Mouse (Mus musculus) heart, embryonic 13.5 days (tissue): Measurements from ENCODE around the gene Rec8. TPM values are rescaled to one million over a fixed set of nuclear protein-coding genes. Genes with fewer than 3 reads are reported as not detected.
A peak's percentile ranks its signal among the peaks of the same experiment; 100 is the strongest.

ENCODE experiments used
- ATAC-seq: fragments of 200-750 bp; cut with Nextera tagmentation; 2 replicates; pipeline ENCODE4 v1.8.0; 2017; ENCODE audit warnings: moderate TSS enrichment; ENCODE audit not compliant: insufficient number of reproducible peaks, low FRiP score, low TSS enrichment; ENCODE audit errors: extremely low read depth
- H3K27ac ChIP-seq: fragments of 300-500 bp; sonication (generic); replicated peaks from 2 replicates; pipeline ENCODE4 v1.5.1; 2015; ENCODE audit warnings: moderate library complexity, mild to moderate bottlenecking, inconsistent platforms
- H3K27me3 ChIP-seq: fragments of 300-500 bp; sonication (generic); replicated peaks from 2 replicates; pipeline ENCODE4 v1.6.1; 2015; ENCODE audit warnings: mild to moderate bottlenecking, inconsistent platforms
- H3K36me3 ChIP-seq: fragments of 300-500 bp; sonication (generic); 2 replicates; pipeline ENCODE4 v1.6.1; 2015; ENCODE audit warnings: mild to moderate bottlenecking, inconsistent platforms
- H3K4me1 ChIP-seq: fragments of 300-500 bp; sonication (generic); 2 replicates; pipeline ENCODE4 v1.6.1; 2015; ENCODE audit warnings: inconsistent platforms
- H3K4me2 ChIP-seq: fragments of 300-500 bp; sonication (generic); 2 replicates; pipeline ENCODE4 v1.6.1; 2015; ENCODE audit warnings: inconsistent platforms, mild to moderate bottlenecking, moderate library complexity
- H3K4me3 ChIP-seq: fragments of 300-500 bp; sonication (generic); 2 replicates; pipeline ENCODE4 v1.5.1; 2015; ENCODE audit warnings: moderate library complexity, mild to moderate bottlenecking, inconsistent platforms
- H3K9ac ChIP-seq: fragments of 300-500 bp; sonication (generic); 2 replicates; pipeline ENCODE4 v1.6.1; 2015; ENCODE audit warnings: inconsistent platforms, mild to moderate bottlenecking, moderate library complexity
- H3K9me3 ChIP-seq: fragments of 300-500 bp; sonication (generic); 2 replicates; pipeline ENCODE4 v1.6.1; 2016; ENCODE audit warnings: inconsistent platforms
- WGBS: fragments of 180-500 bp; shearing (Covaris S2); methylation state at CpG from one replicate; pipeline ENCODE4 v1.1.7; 2015; ENCODE audit warnings: mixed read lengths; 5-methylcytosine and 5-hydroxymethylcytosine counted together
- polyA plus RNA-seq: library from polyadenylated mRNA; unstranded; fragments of >200 nt; fragmentation: Nextera tagmentation; extraction: Ambion mirVana; gene quantifications from 2 replicates; pipeline ENCODE4 v1.2.1, GENCODE M21; 2015

The Rec8 gene
- 13.4 and 15.1 TPM in 2 replicates for polyA plus RNA-seq

DNA sequence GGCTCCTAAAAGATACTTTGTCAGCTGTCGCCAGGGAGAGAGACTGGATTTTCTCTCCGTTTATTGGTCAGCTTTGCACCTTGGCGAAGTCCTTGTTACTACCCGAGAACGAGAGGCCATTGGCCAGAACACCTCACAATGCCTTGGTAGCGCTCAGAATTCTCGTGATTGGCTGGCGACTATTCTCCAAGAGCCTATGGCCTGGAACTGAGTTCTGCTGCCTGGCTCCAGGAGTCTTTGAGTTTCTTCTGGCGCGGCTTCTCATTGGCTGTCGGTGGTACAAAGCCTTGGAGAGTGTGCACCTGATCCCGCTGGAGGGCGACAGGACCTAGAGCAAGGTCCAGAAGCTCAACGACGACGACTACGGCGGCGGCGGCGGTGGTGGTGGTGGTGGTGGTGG is at the start of gene Rec8:
Rec8 (plus strand) TSS at position 216 of the 400 bp plus-strand sequence.
- H3K36me3 ChIP-seq, result peaks cover 2% of the 10 kb centered on the region; the same call in 1 of the 2 replicates
- H3K4me2 ChIP-seq, result peak within 1 kb of the TSS; percentile 66
- ATAC-seq, result peak; percentile 73
- no peaks in the 10 kb centered on the region for H3K27me3 ChIP-seq
- H3K4me3 ChIP-seq, result peak within 1 kb of the TSS; percentile 46
- H3K9me3 ChIP-seq, result no peaks in the 10 kb centered on the region
- WGBS, result 12% methylated on average over 21 of the region's 21 CpGs
- H3K4me1 ChIP-seq, result peaks cover 29% of the 10 kb centered on the region
- peak within 1 kb of the TSS; percentile 42 for H3K27ac ChIP-seq
- H3K9ac ChIP-seq, result peak within 1 kb of the TSS; percentile 73

DNA sequence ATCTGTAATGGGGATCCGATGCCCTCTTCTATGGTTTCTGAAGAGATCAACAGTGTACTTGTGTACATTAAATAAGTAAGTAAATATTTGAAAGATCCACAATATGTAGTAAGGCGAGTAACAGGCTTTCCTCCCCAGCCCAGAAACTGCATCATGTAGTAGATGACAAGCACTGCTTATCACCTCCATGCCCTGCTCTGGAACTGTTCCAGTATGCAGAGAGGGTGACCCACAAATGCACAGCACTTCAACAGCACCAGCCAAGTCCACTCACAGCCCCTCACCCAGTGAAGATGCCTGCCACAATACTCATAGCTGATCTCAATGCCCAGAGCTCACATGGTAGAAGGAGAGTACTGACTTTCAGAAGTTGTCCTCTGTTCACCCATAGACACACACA is 47.2 kb upstream of the Rec8 start:
- no peak for ATAC-seq
- no peaks in the 10 kb centered on the region for H3K9me3 ChIP-seq
- H3K4me2 ChIP-seq, result no peak overlapping the region
- H3K4me3 ChIP-seq, result no peak overlapping the region
- H3K36me3 ChIP-seq, result peaks cover 53% of the 10 kb centered on the region
- H3K27me3 ChIP-seq, result no peaks in the 10 kb centered on the region
- no peak overlapping the region for H3K9ac ChIP-seq
- H3K4me1 ChIP-seq, result peaks cover 36% of the 10 kb centered on the region
- WGBS, result 72% methylated on average over 2 of the region's 2 CpGs
- H3K27ac ChIP-seq, result peak overlapping the region; percentile 48

DNA sequence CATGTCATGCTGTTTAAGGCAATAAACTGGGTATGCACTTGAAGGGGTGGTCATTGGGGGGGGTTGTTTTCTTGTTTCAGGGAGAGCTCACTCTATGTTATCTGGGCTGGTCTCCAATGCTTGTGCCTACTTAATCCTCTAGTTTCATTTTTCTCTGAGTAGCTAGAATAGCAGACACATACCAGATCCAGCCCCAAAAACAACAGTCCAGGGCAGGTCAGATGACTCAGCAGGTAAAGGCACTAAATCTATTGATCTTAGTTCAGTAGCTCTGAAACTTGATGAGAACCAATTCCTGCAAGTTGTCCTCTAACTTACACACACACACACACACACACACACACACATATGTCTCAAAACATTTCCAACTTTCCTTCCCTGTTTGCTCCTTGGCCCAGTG is 46.1 kb upstream of the Rec8 start:
- no peak overlapping the region for H3K4me3 ChIP-seq
- no peak for ATAC-seq
- H3K9me3 ChIP-seq, result no peaks in the 10 kb centered on the region
- no peaks in the 10 kb centered on the region for H3K27me3 ChIP-seq
- no peak overlapping the region for H3K4me2 ChIP-seq
- H3K36me3 ChIP-seq, result peaks cover 41% of the 10 kb centered on the region
- peaks cover 48% of the 10 kb centered on the region for H3K4me1 ChIP-seq
- no peak overlapping the region for H3K9ac ChIP-seq
- no peak overlapping the region for H3K27ac ChIP-seq

DNA sequence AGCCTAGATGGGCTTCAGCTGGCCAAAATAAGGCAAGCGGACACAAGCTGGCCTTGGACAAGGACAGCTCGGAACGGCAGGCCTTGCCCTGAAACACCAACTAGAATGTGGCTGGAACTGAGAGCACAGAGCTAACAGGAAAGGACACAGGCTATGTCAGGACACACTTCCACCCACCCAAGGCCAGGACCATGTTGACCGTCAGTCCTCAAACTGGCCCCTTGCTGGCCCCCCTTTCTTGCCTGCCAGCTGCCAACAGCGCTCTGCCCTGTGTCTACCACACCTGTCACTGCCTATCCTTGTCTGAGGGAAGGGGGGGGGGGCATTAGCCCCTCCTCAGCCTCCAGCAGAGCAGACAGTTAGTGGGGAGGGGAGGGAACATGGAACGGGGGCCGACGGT is 42.5 kb upstream of the Rec8 start, which contains the start of gene Fitm1:
Fitm1 (plus strand) TSS at position 316 of the 400 bp plus-strand sequence.
- Histone ChIP-seq H3K4me2 (peak within 1 kb of the TSS; percentile 72), H3K36me3 (peaks cover 14% of the 10 kb centered on the region), H3K4me3 (peak within 1 kb of the TSS; percentile 53), H3K27me3 (no peaks in the 10 kb centered on the region), H3K27ac (peak within 1 kb of the TSS; percentile 98), H3K9ac (peak within 1 kb of the TSS; percentile 84), H3K4me1 (peaks cover 62% of the 10 kb centered on the region), H3K9me3 (no peaks in the 10 kb centered on the region)
- 32% methylated on average over 8 of the region's 8 CpGs for WGBS
- ATAC-seq, result peak; percentile 27; the same call in 1 of the 2 replicates

DNA sequence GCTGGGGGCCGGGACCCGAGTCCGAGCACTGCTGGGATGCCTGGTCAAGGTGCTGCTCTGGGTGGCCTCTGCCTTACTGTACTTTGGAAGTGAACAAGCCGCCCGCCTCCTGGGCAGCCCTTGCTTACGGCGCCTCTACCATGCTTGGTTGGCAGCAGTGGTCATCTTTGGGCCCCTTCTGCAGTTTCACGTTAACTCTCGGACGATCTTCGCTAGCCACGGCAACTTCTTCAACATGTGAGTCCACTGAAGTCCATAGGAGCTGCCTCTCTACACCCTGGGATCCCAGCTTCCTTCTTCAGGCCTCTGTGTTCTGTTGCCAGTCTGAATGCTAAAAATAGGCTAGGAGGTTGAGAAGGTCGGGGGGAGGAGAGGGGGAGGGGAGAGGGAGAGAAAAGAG is 42.1 kb upstream of the Rec8 start:
- H3K27me3 ChIP-seq, result no peaks in the 10 kb centered on the region

DNA sequence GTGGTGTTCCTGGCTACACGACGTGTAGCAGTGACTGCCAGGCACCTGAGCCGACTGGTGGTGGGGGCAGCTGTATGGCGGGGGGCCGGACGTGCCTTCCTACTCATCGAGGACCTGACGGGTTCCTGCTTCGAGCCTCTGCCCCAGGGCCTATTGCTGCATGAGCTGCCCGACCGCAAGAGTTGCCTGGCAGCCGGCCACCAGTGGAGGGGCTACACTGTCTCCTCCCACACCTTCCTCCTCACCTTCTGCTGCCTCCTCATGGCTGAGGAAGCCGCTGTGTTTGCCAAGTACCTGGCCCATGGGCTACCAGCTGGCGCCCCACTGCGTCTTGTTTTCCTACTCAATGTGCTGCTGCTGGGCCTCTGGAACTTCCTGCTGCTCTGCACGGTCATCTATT is 41.5 kb upstream of the Rec8 start:
- 46% methylated on average over 16 of the region's 16 CpGs for WGBS
- Histone ChIP-seq H3K27ac (peak overlapping the region; percentile 98), H3K36me3 (peaks cover 19% of the 10 kb centered on the region), H3K4me2 (peak overlapping the region; percentile 72), H3K9ac (peak overlapping the region; percentile 84), H3K9me3 (no peaks in the 10 kb centered on the region), H3K4me3 (peak overlapping the region; percentile 53), H3K4me1 (peaks cover 54% of the 10 kb centered on the region), H3K27me3 (no peaks in the 10 kb centered on the region)
- ATAC-seq, result no peak

More for the DNA sequence above, 42.1 kb upstream of the Rec8 start:
- H3K36me3 ChIP-seq, result peaks cover 14% of the 10 kb centered on the region
- H3K9me3 ChIP-seq, result no peaks in the 10 kb centered on the region
- H3K4me1 ChIP-seq, result peaks cover 58% of the 10 kb centered on the region
- 31% methylated on average over 13 of the region's 13 CpGs for WGBS
- peak overlapping the region; percentile 72 for H3K4me2 ChIP-seq
- no peak for ATAC-seq
- H3K9ac ChIP-seq, result peak overlapping the region; percentile 84
- peak overlapping the region; percentile 98 for H3K27ac ChIP-seq
- H3K4me3 ChIP-seq, result peak overlapping the region; percentile 53

DNA sequence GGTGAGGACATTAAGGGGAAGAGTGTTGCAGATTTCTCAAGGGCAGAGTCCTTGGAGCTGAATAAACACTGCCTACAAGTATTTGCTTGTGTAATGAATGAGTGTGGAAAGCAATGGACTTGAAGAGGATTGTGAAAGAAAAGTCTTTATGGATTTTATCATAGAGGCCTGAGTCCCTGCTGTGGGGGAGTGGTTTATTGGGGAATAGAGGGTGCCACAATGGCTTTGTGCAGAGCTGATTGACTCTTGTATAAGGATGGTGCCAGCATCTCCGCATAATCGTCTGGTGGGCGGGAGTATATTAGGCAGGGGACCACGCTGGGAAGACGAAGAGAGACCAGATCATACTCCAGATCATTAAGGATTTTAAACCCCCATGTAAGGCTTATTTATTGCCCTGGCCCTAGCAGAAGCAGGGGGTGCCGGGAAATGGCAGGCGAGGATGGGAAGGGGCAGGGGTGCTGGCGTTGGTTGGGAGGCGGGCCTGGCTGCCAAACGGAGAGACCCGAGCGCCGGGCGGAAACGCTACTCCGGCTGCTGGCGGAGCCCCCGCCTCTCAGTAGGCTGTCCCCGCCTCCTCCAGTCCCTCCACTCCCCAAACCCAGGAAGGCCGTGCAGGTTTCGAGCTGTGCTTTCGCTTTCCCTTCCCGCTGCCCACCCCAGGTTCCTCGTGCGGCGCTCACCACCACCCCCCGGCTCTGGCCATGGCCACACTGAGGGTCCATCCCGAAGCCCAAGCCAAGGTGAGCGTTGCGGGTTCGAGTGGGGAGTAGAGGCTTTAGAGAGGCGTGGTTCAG is 39.8 kb upstream of the Rec8 start, which contains the start of gene Psme1:
Psme1 (plus strand) TSS at position 253 of the 797 bp plus-strand sequence.
- Histone ChIP-seq H3K4me2 (peak within 1 kb of the TSS; percentile 86), H3K36me3 (peaks cover 29% of the 10 kb centered on the region), H3K9ac (peak within 1 kb of the TSS; percentile 94), H3K9me3 (no peaks in the 10 kb centered on the region), H3K4me1 (peaks cover 50% of the 10 kb centered on the region), H3K4me3 (peak within 1 kb of the TSS; percentile 83), H3K27ac (peak within 1 kb of the TSS; percentile 98), H3K27me3 (no peaks in the 10 kb centered on the region)
- ATAC-seq, result peak; percentile 45
- 1% methylated on average over 31 of the region's 32 CpGs for WGBS

DNA sequence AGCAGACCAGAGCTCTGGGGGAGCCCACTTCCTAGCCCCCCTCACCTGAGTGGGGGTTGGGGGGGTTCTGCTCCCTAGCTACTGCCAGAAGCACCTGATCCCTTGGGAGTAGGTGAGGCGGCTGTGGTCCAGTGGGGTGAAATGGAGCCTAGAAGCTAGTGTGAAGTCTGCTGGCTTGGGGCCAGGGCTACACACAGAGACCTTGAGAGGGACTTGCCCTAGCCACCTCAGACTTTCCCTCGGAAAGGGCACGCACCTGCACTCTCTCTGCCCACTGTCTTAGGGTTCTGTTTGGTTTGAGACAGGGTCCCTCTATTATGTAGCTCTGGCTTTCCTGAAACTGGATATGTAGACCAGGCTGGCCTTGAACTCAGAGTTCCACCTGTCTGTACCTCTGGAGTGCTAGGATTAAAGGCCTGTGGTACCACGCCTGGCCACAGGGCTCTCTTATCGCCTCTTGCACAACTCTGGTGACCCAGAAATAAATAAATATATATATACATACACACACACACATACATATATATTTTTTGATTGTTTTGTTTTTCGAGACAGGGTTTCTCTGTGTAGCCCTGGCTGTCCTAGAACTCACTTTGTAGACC is 39.1 kb upstream of the Rec8 start:
- peak overlapping the region; percentile 94 for H3K9ac ChIP-seq
- 0 out of 2 replicates have a peak, but pooled peaks have one; percentile 1 for ATAC-seq
- H3K4me1 ChIP-seq, result peaks cover 50% of the 10 kb centered on the region
- peak overlapping the region; percentile 83 for H3K4me3 ChIP-seq
- WGBS, result 18% methylated on average over 6 of the region's 6 CpGs
- H3K27me3 ChIP-seq, result no peaks in the 10 kb centered on the region
- peaks cover 34% of the 10 kb centered on the region for H3K36me3 ChIP-seq
- H3K27ac ChIP-seq, result peak overlapping the region; percentile 87
- no peaks in the 10 kb centered on the region for H3K9me3 ChIP-seq
- peak overlapping the region; percentile 86 for H3K4me2 ChIP-seq

DNA sequence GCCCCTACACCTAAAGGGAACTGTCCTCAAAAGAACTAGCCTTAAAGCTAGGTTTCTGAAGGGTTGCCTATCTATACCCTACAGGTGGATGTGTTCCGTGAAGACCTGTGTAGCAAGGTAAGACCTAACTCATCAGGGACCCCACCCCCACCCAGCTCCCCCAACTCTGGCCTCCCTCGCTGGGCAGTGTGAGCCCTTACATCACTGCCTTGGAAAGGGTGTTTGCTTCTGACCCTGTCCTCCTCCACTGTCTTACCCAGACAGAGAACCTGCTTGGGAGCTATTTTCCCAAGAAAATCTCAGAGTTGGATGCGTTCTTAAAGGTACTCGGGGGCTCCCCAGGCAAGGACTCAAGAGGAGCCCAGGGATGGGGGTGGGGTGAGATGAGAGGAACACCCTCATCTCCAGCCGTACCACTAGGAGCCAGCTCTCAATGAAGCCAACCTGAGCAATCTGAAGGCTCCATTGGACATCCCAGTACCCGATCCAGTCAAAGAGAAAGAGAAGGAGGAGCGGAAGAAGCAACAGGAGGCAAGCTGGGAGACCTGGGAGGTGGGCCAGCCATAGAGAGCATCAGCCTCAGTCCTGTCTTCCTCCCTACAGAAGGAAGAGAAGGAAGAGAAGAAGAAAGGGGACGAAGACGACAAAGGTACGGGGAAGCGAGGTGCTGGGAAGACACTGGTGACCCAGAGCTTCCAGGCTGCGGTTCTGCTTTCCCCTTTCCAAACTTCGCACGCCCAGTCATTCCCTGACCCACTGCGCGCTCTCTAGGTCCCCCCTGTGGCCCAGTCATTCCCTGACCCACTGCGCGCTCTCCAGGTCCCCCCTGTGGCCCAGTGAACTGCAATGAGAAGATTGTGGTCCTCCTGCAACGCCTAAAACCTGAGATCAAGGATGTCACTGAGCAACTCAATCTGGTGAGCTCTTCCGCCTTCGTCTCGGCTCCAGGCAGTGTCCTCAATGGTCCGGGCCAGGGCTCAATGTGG is 38.0 kb upstream of the Rec8 start:
- no peaks in the 10 kb centered on the region for H3K27me3 ChIP-seq
- ATAC-seq, result no peak
- no peaks in the 10 kb centered on the region for H3K9me3 ChIP-seq
- peak overlapping the region; percentile 86 for H3K4me2 ChIP-seq
- H3K4me3 ChIP-seq, result peak overlapping the region; percentile 83; the same call in 1 of the 2 replicates
- H3K4me1 ChIP-seq, result peaks cover 48% of the 10 kb centered on the region
- 85% methylated on average over 23 of the region's 23 CpGs for WGBS
- no peak overlapping the region for H3K27ac ChIP-seq
- no peak overlapping the region for H3K9ac ChIP-seq
- H3K36me3 ChIP-seq, result peaks cover 34% of the 10 kb centered on the region

DNA sequence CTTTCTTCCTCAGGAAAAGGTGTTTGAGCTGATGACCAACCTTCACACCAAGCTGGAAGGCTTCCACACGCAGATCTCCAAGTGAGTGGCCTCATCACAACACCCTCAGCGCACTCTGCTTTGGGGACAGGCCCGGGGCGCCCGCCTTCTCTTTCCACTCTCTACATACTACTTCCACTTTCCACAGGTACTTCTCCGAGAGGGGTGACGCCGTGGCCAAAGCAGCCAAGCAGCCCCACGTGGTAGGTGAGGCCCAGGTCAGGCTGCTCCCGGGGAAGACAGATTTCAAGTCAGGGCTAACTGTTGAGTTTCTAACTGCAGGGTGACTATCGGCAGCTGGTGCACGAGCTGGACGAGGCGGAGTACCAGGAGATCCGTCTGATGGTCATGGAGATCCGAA is 37.1 kb upstream of the Rec8 start:
- no peak overlapping the region for H3K27ac ChIP-seq
- 87% methylated on average over 16 of the region's 16 CpGs for WGBS
- H3K9me3 ChIP-seq, result no peaks in the 10 kb centered on the region
- no peaks in the 10 kb centered on the region for H3K27me3 ChIP-seq
- H3K4me1 ChIP-seq, result peaks cover 45% of the 10 kb centered on the region
- no peak overlapping the region for H3K4me3 ChIP-seq
- peaks cover 34% of the 10 kb centered on the region for H3K36me3 ChIP-seq
- H3K4me2 ChIP-seq, result no peak overlapping the region
- no peak for ATAC-seq
- H3K9ac ChIP-seq, result no peak overlapping the region
